Mouse (Mus musculus) adipocyte (in vitro differentiated cells): ENCODE measurements around the gene Ctse.

Experiments used
- DNase-seq: peaks from one replicate; pipeline ENCODE4 v3.0.0-alpha.2; 2016; ENCODE audit warnings: low spot score

The Ctse gene

GRCm38 (mm10) chr1:131700447-131700846 lies 62.3 kb downstream of the Ctse start:
- DNase-seq, result no peak

GRCm38 (mm10) chr1:131701391-131701790 lies 63.3 kb downstream of the Ctse start:
- DNase-seq, result no peak

GRCm38 (mm10) chr1:131702094-131702766 lies 64.1 kb downstream of the Ctse start:
- no peak for DNase-seq

- DNase-seq, result no peak
Observed at GRCm38 (mm10) chr1:131703482-131703881, 65.4 kb downstream of the Ctse start.

GRCm38 (mm10) chr1:131708338-131708737 lies 70.2 kb downstream of the Ctse start:
- DNase-seq, result peak; percentile 61

- DNase-seq, result no peak
Observed at GRCm38 (mm10) chr1:131711518-131711917, 73.4 kb downstream of the Ctse start.

- DNase-seq, result peak; percentile 90
Observed at GRCm38 (mm10) chr1:131712386-131712785, 74.3 kb downstream of the Ctse start.

- no peak for DNase-seq
Observed at GRCm38 (mm10) chr1:131714388-131715337, 76.6 kb downstream of the Ctse start.

GRCm38 (mm10) chr1:131718952-131719694 lies 81.0 kb downstream of the Ctse start:
- no peak for DNase-seq

GRCm38 (mm10) chr1:131721989-131722388 lies 83.9 kb downstream of the Ctse start:
- DNase-seq, result no peak

- no peak for DNase-seq
Observed at GRCm38 (mm10) chr1:131723549-131723948, 85.4 kb downstream of the Ctse start.
